Mouse (Mus musculus): ENCODE data around the gene Pagr1a.

Gene Pagr1a

DNA sequence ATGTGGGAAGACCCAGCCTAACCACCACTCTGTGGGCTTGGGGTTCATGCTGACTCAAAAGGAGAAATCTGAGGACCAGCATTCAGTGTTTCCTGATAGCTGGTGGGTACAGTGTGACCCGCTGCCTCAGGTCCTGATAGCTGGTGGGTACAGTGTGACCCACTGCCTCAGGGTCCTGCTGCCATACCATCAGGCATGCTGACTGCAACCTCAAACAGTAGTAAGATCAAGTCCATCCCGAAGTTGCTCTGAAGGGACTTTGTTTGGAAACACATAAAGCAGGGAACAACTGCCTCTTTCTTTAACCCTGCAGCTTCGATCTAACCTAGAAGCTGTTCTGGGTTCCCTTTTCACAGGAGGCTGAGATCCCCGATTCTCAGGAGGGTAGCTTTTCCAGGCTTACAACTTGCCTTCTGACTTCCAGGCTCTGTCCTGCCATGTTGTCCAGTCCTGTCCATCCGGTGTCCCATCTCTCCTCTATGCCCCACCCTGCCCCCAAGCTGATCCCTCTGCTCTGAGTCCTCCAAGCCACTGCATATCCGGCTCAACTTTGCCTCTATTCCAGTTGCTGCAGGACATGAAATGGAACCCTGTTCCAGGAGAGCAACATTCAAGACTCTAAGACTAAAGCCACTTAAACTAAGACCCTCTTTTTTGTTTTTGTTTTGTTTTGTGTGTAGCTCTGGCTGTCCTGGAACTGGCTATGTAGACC lies 9.7 kb downstream of the Pagr1a start:
- CTCF ChIA-PET = interaction anchor here (0.7 kb wide), 1 partner anchor 15 kb away, joined by 4 read pairs; no protein-coding TSS in a partner anchor

DNA sequence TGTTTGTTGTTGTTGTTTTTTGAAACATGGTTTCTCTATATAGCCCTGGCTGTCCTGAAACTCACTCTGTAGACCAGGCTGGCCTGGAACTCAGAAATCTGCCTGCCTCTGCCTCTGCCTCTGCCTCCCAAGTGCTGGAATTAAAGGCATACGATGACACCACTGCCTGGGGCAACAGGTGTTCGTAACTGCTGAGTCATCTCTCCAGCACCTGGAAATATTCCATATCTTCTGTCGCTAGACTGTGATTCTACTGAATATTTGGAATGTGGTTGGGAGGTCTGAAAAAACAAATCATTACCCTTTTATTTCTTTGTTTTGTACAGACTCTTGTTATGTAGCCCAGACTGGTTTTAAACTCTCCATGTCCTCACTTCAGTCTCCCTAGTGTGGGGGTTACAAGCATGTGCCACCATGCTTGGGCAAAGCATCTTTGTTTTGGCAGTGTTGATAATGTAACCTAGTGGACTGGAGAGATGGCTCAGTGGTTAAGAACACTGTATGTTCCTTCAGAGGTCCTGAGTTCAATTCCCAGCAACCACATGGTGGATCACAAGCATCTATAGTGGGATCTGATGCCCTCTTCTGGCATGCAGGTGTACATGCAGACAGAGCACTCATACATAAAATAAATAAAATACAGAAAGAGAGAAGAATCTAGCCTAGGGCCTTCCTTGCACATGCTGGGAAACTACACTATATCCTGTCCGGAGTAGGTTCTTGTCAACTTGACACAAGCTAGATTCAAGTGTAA lies 12.9 kb downstream of the Pagr1a start:
- CTCF ChIA-PET = no interaction called here

DNA sequence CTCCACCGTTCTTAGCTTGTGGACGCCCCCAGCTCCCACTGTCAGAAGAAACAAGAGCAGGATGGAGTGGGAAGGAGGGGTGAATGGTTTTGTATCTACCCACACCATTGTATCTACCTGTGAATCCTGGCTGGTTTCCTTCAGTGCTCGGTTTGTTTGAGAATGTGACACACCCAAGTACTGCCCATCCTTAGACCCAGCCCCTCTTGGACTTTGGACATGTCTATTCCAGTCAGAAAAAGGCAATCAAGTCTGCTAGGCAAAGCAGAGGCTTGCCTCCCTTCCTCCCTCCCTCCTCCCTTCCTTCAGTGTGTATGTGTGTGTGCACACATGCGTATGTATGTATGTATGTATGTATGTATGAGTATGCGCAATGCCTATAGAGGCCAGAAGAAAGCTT lies 13.5 kb downstream of the Pagr1a start:
- CTCF ChIA-PET = no interaction called here

DNA sequence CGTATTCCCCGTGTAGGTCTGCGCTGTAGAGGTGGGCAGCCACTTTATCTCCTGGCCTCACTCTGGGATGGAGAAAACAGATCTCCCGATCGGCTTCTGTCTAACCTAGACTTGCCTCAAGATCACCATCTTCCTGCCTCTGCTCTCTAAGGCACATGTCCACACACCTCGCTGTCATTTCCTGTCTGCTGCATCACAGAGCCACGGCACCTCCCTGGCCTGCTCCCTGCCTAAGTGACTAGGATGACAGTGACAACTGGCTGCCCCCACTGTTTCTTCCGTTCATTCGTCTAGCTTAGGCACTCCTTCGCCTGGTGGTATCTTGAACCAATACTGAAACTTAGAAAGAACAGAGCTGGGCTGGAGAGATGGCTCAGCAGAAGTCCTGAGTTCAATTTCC lies 17.6 kb downstream of the Pagr1a start:
- CTCF ChIA-PET = no interaction called here

DNA sequence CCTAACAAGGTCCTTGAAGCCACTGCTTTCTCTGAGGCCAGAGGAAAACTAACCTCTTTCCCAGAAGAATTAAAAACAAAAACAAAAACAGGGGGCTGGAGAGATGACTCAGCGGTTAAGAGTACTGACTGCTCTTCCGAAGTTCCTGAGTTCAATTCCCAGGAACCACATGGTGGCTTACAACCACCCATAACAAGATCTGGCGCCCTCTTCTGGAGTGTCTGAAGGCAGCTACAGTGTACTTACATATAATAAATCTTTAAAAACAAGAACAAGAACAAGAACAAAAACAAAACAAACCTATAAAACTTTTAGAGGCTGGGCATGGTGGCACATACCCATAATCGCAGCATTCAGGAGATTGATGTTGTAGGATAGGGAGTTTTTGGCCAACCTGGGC lies 20.7 kb downstream of the Pagr1a start:
- CTCF ChIA-PET = no interaction called here

DNA sequence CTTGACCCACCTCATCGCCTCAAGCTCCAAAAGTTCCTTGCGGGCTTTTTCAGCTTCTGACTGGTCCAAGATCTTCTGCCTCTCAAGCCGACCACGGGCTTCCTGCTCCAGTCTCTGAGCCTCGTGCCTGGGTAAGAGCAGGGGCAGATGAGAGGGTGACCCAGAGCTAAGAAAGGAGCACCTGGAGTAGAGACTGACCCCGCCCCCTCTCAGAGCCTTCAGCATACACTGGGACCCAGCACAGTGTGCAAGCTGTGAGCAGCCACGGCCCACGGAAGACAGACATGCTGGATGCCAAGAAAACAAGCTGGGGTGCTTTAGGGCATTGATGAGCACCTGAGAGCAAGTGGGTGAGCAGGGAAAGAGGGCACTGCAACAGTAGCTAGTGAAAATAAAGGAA lies 28.3 kb downstream of the Pagr1a start:
- CTCF ChIA-PET = no interaction called here

DNA sequence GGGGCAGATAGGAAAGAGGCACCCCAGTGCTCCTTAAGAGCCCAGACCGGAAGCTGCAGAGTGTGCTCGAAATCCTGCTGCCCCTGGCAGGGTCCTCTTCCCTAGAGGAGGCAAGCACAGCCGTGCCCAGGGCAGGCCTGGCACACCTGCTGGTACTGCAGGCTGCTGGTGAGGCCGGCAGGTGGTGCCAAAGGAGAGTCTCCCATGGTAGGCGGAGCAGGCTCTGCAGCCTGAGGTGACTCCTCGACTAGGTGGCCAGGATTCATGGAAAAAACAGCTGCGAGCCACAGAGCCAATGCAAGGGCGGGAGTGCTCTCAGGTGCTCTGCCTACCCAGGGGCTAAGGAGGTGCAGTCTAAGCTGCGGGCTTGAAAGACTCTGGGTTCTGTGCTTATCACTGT lies 30.8 kb downstream of the Pagr1a start:
- CTCF ChIA-PET = no interaction called here

DNA sequence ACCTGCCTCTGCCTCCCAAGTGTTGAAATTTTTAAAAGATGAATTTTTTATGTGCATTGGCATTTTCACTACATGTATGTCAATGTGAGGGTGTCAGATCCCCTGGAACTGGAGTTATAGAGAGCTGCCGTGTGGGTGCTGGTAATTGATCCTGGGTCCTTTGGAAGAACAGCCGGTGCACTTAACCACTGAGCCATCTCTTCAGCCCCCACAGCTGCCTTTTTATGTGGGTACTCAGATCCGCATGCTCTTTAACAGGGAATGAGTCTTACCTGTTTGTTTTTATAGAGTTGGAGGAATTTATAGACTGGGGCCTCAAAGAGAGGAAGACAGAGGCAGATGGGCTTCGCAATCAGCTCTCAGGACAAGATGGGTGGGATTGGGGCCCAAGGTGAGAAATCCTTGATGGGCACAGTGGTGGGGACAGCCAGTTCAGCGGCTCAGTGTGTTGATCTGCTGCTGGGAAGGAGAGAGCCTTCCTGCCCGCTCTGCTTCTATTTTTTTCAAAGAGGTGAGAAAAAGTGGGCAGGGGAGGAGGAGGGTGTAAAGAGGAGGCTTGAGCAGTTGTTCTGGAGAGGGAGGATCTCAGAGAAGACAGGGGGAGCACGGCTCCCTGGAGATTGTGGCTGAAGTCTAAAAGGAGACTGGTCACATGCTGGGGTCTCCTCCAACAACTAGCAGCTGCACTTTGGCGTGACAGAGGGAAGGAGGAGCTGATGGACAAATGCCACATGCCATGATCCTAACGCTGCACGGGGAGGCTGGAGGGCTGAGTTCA lies 32.3 kb downstream of the Pagr1a start:
- CTCF ChIA-PET = no interaction called here

DNA sequence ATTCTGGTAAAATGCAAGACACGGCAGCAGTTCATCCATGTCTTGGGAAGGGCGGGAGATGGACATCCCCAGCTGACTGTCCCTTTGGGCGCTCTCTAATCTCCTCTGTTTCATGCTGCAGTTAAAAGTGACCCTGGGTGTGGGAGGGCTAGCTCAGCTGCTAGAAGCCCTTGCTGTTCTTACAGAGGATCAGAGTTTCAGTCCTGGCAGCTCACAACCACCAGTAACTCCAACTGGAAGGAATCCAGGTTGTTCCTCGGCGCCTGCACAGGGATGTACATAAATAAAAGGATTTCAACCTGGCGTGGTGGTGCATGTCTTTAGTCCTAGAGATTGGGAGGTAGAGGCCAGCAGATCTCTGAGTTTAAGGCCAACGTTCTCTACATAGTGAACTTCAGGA lies 34.0 kb downstream of the Pagr1a start:
- CTCF ChIA-PET = no interaction called here

DNA sequence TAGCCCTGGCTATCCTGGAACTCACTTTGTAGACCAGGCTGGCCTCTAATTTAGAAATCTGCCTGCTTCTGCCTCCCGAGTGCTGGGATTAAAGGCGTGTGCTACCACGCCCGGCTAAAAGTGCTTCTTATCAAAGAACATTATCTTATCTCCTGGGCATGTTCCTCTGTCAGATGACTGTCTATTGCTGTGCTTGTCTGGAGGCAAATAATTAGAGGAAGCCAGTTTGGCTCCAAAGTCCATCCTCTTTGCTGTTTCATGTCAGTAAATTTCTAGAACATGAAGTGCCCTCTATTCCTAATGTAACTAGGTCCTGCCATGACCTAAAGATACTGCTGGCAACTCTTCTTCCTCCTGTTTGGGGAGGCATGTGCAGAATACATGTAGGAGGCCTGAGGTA lies 35.1 kb downstream of the Pagr1a start:
- CTCF ChIA-PET = no interaction called here

DNA sequence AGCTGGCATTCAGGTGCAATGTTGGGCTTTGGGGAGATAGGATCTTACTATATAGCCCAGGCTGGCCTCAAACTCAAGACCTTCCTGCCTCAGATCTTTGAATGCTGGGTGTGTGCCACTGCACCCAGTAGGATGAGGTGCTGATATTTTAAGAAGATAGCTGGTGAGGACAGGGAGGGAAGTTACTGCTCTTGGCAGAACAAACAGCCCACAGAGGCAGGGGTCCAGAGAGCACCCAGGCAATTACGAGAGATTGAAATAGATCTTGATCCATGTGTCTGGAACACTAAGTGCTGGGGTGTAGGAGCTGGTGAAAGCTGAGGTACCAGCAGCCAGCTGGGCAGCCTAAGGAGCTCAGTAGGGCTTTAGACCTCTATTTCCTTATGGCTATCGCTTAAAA lies 35.6 kb downstream of the Pagr1a start:
- CTCF ChIA-PET = no interaction called here

DNA sequence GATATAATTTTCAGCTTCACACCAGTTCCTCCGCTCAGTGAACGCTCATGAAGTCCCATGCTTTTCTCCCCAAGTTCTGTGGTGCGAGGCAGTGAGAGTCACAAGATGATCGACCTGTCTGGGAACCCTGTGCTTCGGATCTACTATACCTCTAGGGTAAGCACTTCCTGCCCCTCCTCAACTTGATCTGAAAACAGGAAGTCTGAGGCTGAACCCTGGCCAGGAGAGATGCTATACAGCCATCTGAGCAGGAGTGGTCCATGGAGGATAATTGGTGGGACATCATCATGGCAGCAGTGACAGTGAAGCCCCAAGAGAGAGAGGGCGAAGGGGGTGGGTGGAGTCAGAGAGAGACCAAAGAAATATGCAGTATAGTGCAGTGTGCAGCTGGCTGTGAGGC lies 38.3 kb downstream of the Pagr1a start:
- CTCF ChIA-PET = no interaction called here

DNA sequence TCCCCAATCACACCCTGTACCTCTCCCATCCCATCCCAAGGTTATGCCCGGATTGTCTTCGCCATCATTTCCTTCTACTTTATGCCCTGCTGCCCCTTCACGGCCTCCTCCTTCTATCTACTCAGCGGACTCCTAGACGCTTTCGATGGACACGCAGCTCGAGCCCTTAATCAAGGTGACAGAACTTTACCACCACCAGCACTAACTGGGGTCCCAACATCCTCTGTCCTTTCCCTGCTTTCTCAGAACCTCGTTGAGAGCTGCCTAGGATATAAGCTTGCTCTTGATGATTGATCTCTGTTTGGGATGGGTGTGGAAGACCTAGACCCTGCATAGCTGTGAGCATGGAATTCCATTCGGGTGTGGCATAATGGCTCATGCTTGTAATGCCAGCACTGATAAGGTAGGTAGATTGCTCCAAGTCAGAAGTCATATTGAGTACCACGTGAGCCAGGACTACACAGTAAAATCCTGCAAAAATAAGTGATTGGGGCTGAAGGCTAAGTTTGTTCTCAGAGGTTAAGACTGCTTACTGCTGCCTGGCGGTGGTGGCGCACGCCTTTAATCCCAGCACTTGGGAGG lies 40.2 kb downstream of the Pagr1a start:
- CTCF ChIA-PET = no interaction called here

DNA sequence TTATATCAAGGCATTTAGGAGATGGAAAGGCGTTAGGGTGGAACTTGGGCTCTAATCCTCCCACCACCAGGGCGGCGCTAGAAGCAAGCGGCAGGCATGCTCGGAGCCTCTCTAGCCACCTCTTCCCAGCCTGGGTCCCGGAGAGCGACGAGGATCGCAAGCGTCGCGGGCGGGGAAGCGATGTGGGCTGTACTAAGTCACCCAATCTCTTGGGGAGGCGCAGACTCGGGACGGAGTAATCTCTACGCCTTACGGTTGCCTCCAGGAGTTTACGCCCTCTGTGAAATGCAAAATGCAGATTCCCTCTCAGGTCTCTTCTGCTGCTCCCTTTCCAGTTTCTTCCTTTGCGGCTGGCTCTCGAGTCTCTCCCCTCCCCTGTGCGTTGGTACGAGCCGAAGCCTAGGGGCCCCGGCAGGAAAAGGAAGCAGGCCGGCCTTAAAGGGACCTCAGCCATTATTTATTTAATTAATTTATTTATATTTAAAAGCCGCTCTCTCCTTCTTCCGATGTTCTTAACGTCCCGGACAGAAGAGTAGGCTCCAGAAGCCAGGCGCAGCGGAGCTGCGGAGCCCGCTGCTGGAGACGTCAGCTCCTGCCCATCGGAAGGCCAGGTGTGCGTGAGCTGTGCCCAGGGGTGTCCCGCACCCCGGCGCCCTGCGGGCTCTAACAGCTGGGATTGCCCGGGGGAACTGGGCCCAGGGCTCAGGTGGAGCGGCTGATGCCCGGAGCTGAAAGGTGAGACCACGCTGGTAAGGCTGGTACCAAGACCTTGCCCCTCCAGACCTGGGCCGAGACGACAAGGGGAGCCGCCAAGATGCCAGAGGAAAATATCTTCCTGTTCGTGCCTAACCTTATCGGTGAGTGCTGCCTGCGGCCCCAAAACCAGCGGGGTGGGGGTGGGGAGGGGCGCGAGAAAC lies 40.9 kb downstream of the Pagr1a start, which contains the start of gene Cdiptos:
Cdiptos (minus strand) TSS at position 149 of the 917 bp plus-strand sequence.
- CTCF ChIA-PET = no interaction called here

DNA sequence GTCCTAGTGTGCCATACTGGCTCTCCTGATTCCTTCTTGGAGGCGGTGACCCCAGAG lies 41.4 kb downstream of the Pagr1a start, which contains the start of gene Cdipt:
Cdipt (plus strand) TSS at position 22 of the 57 bp plus-strand sequence.
- CTCF ChIA-PET = no interaction called here

DNA sequence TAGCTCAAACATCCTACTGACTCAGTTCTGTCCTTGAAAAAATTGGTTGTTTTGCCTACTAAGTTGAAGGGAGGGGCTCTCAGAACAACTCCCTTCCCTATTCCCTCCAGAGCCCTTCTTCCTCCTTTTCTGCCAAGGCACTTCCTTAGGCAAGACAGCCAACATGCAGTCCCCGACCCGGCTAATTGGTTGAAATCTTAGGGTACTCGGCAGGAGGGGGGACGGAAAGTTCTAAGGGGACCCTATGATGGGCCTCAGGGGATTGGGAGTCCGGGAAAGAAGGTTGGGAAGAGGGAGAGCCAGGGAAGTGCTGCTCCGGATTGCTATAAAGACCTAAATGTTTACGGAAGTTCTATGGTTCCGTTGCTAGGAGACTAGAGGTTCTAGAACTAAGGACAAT lies 41.7 kb downstream of the Pagr1a start:
- CTCF ChIA-PET = no interaction called here

DNA sequence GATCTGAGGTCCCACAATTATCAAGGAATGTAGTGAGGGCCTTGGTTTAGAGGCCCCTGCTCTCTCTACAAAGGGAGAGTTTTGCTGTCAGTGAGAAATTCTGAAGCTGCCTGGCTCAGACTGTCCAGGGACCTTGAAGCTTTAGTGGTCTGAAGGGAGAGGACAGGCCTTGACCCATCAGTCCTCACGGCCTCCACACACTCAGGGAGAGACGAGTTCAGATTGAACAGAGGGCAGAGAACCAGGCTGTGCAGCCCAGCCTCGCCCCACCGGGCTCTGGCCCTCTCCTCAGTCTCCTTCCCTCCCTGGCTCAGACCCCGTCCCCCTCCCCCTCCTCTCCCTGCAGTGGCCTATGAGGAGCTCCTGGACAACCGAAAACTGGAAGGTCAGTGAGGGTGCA lies 49.8 kb downstream of the Pagr1a start:
- CTCF ChIA-PET = no interaction called here

DNA sequence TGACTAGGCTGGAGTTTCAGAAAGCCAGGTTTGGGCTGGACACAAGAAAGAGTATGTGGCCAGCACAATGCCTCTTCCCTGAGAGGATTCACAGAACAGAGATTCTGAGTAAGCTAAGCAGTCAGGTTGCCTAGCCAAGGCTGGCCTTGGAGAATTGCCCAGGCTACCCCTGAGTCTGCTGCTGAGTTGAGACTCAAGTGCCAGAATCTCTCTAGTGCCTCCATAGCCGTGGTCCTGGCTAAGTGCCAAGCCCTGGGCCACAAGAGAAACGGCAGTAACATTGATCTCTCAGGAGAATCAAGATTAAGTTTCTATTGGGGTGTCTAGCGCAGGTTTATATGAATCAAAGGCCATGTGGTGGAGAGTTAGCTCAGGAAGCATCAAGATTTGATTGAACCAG lies 51.6 kb downstream of the Pagr1a start:
- CTCF ChIA-PET = interaction anchor here (0.8 kb wide), 1 partner anchor 306 kb away, joined by 3 read pairs; no protein-coding TSS in a partner anchor

All from spleen, embryonic (tissue).